Mouse (Mus musculus) CD8-positive naive resting alpha-beta T cell, adult 2 months (primary cell): Measurements from ENCODE around the gene 1700017N19Rik.

Experiments used
- DNase-seq, 2 experiments: peaks; one replicate each; pipeline ENCODE4 v3.0.0; 2022; ENCODE audit warnings: low read depth in 2 of 2, low spot score in 2 of 2

1700017N19Rik gene

DNA sequence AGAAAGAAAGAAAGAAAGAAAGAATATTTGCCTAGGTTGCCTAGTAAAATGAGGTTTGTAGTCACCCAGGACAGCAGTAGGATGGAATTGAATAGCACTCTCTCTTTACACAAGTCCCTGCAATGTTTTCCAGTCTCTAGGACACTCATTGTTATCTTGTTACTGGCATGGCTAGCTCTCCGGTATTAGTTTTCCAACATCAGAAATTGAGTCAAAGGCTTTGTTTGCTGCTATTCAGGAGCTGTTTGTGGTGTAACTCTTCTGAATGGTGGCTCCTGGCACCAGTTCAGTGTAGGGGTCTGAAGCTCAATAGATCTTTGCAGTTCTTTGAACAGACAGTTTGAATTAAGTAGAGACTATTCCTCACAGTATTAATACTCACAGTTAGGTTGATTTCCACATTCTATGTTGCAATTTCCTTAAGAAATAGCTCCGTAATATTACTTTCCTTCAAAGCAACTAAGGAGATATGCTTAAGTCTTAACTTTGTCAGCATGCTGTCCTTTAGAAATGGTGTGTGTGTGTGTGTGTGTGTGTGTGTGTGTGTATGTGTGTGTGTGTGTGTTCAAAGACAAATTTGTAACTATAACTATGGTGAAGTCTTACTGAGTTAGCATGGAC, 71.8 kb downstream of the 1700017N19Rik start:
- no peak for DNase-seq
